Mouse (Mus musculus) activated CD4-positive, CD25-positive, alpha-beta regulatory T cell, adult 4 months (primary cell): ENCODE data around the gene Galnt9. TPM values are rescaled to one million over a fixed set of nuclear protein-coding genes. Genes with fewer than 3 reads are reported as not detected.

Experiments used
- ATAC-seq: one replicate; pipeline ENCODE4 v1.8.0; 2017
- polyA plus RNA-seq, 2 experiments: library from polyadenylated mRNA; unstranded; fragments of 100-300 nt; shearing (Covaris generic); gene quantifications; one replicate each; pipeline ENCODE4 v1.2.1; 2017

Gene Galnt9
- polyA plus RNA-seq, 2 experiments from 2014 or later: 3.1 to 4.0 TPM

DNA sequence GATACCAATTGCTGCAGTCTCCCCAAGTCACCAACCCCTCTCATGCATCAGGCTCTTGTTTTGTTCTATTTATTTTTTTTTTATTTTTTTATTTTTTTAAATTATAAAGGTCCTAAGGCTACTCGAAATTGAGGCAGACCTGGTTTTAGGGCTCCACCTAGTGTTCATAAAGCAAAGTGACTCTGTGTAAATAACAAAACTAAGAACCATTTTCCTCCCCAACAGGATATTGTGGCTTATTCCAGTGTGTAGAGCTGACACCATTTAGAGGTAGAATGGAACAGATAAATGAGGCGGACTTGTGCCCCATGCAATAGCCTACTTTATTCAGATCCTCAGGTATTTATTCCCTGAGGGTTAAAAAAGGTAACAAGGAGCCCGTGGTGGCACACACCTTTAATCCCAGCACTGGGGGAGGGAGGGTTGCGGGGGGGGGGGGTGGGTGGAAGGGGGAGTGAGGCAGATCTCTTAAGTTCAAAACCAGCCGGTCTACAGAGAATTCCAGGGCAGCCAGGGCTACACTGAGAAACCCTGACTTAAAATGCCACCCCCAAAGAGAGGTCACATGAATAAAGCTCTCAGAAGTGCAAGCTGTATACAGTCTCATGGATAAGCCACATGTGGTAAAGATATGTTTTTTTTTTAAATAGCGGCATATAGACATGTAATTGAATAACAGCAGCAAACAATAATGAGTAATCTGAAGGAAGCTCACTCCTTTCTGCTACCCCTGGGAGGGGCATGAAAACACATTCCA, 92.0 kb downstream of the Galnt9 start:
- peak; percentile 84 for ATAC-seq

DNA sequence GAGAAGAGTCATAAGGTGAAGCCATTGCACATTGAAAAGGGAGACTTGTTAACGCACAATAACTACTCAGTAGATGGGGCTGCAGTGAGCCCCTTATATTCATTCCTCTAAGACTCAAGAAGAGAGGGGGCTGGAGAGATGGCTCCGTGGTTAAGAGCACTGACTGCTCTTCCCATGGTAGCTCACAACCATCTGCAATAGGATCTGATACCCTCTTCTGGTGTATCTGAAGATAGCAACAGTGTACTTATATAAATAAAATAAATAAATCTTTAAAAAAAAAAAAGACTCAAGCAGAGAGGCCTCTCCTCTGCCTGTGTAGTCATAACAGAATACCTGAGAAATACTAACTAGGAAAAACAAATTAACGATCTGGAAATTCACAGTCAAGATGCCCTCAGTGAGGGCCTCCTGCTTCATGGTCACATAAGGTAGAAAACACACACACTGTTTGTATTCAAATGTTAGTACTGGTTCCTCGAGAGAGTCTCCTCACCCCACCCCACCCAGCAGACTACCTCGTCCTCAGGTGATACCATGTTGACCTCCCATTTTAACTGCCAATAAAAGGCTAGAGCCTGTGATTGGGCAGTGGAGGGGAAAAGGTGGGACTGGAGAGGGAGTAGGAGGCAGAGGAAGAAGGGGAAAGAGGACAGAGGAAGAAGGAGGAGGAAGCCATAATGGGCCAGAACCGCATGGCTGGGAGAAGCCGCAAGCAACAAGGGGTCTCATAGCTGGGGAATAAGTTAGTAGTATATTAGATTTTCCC, 94.3 kb downstream of the Galnt9 start:
- no peak for ATAC-seq

DNA sequence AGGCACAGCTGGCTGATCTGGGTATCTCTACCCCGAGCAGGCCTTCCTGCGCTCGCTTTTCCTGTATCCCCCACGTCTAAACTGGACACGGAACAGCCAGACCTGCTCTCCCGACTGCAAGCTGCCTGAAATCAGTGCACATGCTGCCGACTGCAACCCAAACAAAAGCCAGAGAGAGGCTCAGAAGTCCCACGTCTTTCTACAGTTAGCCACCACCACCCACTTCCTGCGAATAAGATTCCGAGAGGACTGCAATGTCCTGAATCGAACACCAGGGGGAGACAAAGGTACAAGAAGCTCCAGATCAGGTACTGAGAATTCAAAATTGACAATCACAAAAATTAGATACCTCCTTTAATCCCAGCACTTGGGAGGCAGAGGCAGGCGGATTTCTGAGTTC, 95.3 kb downstream of the Galnt9 start:
- peak; percentile 85 for ATAC-seq

DNA sequence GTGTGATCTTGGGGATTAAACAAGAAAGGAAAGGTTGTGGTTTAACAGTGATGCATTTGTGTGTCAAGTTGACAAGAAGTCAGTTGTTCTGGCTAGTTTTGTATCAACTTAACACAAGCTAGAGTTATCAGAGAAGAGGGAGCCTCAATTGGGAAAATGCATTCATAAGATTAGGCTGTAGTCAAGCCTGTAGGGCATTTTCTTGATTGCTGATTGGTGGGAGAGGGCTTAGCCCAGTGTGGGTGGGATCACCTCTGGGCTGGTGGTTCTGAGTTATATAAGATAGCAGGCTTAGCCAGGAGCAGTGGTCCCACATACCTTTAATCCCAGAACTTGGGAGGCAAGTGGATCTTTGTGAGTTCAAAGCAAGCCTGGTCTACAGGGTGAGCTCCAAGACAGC, 102.2 kb downstream of the Galnt9 start:
- no peak for ATAC-seq

DNA sequence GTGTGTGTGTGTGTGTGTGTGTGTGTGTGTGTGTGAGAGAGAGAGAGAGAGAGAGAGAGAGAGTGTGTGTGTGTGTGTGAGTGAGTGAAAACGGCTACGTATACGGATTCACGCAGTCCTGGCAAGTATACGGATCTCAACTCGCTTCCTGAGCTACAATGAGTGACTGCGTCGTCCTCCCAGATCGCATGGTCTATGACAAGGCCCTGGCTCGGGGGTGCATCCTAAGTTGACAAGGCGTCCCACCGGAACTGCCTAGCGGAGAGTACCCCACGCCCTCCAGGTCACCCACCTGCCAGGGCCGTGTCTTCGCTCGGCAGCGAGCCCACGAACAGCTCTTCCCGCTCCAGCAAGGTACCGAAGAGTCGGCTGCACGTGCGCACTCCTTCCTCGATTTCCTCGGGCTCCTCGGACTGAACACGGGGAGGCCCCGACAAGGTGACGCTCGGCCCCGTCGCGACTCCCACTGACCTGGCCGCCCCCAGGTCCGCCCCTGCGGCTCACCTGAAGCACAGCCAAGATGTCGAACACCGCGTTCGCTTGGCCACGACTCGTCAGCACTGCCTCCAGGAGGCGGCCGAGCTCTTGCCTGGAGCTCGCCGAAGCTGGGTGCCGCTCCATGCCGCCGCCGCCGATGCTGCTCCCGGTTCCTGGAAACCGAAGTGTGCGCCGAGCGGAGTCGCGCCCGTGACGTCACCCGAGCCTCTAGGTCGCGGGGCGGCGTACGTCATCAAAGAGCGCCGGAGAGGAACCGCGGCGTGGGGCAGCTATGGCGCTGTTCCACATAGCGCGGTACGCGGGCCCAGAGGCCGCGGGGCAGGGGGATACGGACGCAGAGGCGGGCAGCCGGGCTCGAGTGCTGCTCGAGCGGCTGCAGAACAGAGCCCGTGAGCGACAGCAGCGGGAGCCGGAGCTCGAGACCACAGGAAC, 108.8 kb downstream of the Galnt9 start, which contains the start of the genes Noc4l and Ddx51:
Gene Noc4l, minus strand, starts transcription at position 699 of the 930 bp plus-strand sequence.
Gene Ddx51, plus strand, starts transcription at position 733 of the 930 bp plus-strand sequence.
- peak; percentile 82 for ATAC-seq

DNA sequence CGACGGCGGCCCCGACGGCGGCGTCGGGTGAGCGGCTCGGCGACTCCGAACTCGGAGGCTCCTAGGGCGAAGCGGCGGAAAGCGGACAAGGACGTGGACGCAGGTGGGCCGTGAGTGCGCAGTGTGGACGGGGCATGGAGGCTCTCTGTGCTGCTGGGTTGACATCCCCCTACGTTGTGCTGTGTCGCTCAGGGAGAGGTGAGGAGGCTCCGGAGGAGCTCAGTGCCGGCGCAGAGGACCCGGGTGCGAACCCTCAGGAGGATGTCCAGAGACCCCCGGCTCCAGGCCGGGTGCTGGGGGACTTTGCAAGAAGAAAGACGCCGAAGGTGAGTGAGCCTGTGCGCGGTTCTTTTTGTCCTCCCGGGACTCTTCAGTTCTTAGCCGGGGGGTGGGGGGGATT, 109.5 kb downstream of the Galnt9 start:
- ATAC-seq: peak; percentile 34

DNA sequence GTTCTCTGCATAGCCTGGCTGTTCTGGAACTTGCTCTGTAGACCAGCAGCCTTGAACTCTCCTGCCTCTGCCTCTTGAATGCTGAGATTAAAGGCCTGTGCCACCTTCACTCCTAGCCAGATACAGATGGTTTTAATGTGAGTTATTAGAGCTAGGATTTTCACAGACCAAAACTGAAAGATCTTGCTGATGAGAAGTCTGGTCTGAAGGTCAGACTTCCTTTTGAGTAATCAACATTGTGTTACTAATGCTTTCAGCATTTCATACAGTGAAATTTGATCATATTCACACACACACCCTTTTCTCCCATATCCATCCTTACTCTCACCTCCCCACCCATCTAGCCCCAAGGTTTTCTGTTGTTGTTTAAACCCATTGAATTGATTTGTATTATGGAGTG, 115.5 kb downstream of the Galnt9 start:
- no peak for ATAC-seq

DNA sequence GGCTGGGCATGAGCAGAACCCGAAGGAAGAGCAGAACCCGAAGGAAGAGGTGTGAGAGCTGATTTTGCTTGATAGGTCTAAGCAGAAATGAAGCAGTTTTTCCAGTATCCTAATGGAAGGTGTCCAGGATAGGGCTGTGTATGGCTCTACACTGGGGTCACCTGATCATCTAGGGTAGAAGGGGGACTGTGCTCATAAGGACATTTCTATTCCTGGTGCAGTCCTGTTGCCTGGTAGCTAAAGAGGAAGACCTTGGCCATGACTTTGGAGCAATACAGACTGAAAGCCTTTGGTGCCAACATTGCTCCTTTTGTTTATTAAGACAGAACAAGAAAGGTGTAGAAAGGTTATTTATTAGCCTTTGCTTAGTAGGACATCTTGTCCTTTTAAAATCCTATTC, 119.9 kb downstream of the Galnt9 start:
- ATAC-seq: no peak

DNA sequence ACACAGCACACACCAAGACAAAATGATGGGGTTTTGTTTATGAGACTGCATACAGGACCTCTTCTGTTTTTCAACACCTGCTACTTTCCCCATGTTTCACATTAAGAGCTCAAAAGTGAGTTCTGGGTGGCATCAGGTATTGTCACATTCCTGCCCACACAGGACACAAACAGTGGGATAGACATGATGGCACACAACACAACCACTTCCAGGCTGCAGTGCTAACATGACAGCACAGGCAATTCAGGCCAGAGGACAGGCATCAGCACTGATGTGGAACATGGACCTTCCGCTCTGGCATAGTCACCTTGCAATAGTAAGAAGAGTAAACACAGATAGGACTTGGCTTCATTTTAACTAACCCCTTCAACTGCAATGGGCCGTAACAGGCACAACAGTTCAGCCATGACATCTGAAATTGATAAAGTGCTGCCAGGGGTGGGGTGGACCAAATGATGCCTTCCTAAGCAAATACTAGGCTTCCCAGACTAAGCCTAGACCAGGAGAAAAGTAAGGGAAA, 120.7 kb downstream of the Galnt9 start:
- ATAC-seq: no peak

DNA sequence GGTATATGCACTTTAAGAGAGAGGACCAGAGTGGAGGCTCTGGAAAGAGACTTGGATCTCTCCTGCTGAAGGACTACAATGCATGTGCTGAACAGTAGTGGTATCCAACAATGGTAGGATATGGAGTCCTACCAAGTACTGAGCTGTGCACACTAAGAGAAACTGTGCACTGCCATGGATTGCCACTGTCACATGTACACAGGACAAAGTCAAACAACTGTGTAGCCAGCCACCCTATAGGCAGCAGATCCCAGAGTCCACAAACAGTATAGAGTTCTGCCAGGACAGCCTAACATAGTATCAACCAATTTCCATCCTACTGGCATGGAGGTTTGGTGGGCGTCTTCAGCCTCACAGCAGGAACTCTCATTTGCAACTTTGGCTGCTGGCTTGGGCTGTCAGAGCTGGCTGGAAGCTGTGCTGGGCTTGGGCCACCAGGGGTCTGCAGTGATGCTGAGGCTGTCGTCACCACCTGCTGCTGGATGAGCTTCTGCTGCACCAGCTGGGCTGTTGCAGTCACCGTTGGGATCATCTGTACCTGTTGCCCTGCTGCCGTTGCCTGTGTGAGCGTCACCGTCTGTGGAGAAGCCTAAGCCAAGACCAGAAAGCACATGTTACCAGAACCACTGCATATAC, 121.4 kb downstream of the Galnt9 start:
- no peak for ATAC-seq

Other genes starting within 250 kb of the Galnt9 start
- gene P2rx2, start 201.1 kb upstream of the Galnt9 start, polyA plus RNA-seq: not detected
- not detected for gene Lrcol1, start 199.6 kb upstream of the Galnt9 start, polyA plus RNA-seq
- gene Fbrsl1, start 95.9 kb upstream of the Galnt9 start, polyA plus RNA-seq: 1 to 10 TPM; 5.1 to 5.8 TPM
- 10 to 100 TPM; 38.9 to 43.6 TPM for gene Noc4l, start 109.1 kb downstream of the Galnt9 start, polyA plus RNA-seq
- gene Ddx51, start 109.1 kb downstream of the Galnt9 start, polyA plus RNA-seq: 1 to 10 TPM; 2.9 to 3.8 TPM
- 10 to 100 TPM; 51.5 to 75.1 TPM for gene Ep400, start 226.4 kb downstream of the Galnt9 start, polyA plus RNA-seq
- 10 to 100 TPM; 22.0 to 33.8 TPM for gene Pus1, start 236.3 kb downstream of the Galnt9 start, polyA plus RNA-seq